Mouse (Mus musculus): ENCODE measurements at regions not wholly inside any gene's neighbourhood (a gene's known extent, or its start where the extent isn't known, plus 50 kb on each side); places are given as distances from the start of the nearest gene placed in this dataset.

DNA sequence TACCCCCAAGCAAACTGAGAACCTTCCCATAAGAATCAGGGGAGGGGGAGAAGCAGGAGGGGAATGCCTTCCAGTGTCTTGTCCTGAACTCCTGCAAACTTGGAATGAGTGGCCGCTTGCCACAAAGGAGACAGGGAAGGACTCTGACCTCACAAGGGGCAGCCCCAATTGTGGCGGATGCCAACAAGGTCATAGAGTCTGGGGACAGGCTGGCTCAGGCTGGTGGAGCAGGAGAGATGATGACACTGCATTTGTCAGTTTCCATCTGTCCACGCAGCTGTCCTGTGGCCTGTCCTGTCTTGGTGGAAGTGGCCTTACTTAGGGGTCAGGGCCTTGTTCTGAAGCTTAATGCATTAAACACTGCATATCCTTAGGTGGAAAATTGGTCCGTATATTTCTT is 414.4 kb upstream of the Nr5a2 start:
- Histone ChIP-seq H3K36me3 (replicated peaks; ENCODE audit: low read length) (no peaks in the 10 kb centered on the region), H3K4me1 (no peaks in the 10 kb centered on the region), H3K4me3 (replicated peaks) (no peak overlapping the region), H3K9me3 (0 out of 2 replicates have a peak, but pooled peaks cover 2% of the 10 kb centered on the region), H3K27me3 (replicated peaks) (no peaks in the 10 kb centered on the region)
- no peak for TF ChIP-seq GATA1 (IDR thresholded peaks at IDR 0.05; ENCODE audit: borderline replicate concordance, low read length)
- no peak for TF ChIP-seq FLI1 (IDR thresholded peaks at IDR 0.05; ENCODE audit: low read length)

DNA sequence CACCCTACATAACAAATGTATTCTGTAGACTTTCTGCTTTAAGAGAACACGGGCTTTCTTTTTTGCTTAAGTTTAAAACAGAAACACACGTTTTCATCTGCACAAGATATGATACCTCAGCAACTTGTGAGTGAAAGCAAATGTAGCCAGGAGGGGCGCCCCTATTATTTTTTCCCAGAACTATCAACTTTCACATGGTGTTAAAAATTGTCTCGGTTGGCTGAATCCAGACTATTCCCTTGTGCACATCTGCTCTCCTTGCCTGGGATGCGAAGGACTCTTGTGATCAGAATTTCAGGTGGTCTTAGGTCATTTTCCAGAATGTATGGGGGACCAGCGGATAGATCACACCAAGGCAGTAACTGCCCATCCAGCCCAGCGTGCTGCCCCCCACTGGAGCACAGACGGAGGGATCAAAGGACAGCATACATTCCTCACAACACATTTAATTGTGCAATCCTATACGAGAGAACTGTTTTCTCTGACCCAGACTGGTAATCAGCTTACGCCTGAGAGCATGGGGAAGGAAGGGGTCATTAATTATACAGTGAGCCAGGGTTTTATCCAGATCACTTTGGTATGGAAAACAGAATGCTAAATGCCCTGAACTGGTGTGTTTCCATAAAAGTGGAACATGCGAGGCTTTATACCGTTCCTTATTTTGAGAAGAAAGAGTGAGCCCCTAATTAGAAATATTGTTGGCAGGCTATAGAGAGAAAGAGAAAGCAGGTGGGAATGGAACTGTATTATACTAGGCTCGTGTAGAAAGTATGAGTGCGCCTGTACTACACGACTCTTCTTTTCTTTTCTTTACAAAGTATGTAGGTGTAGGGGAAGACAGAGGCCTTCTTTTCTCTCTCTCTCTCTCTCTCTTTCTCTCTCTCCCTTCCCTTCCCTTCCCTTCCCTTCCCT is 413.5 kb upstream of the Nr5a2 start:
- TF ChIP-seq FLI1 (IDR thresholded peaks at IDR 0.05; ENCODE audit: low read length), result no peak
- no peak for TF ChIP-seq GATA1 (IDR thresholded peaks at IDR 0.05; ENCODE audit: borderline replicate concordance, low read length)
- Histone ChIP-seq H3K4me1 (no peaks in the 10 kb centered on the region), H3K4me3 (replicated peaks) (no peak overlapping the region), H3K36me3 (replicated peaks; ENCODE audit: low read length) (no peaks in the 10 kb centered on the region), H3K9me3 (0 out of 2 replicates have a peak, but pooled peaks cover 2% of the 10 kb centered on the region), H3K27me3 (replicated peaks) (no peaks in the 10 kb centered on the region)

- Histone ChIP-seq H3K27me3 (replicated peaks) (no peaks in the 10 kb centered on the region), H3K9me3 (0 out of 2 replicates have a peak, but pooled peaks cover 2% of the 10 kb centered on the region), H3K4me1 (no peaks in the 10 kb centered on the region), H3K36me3 (replicated peaks; ENCODE audit: low read length) (no peaks in the 10 kb centered on the region), H3K4me3 (replicated peaks) (no peak overlapping the region)
- no peak for TF ChIP-seq FLI1 (IDR thresholded peaks at IDR 0.05; ENCODE audit: low read length)
- TF ChIP-seq GATA1 (IDR thresholded peaks at IDR 0.05; ENCODE audit: borderline replicate concordance, low read length), result no peak
These were observed 412.0 kb upstream of the Nr5a2 start for GRCm38 (mm10) chr1:137372236-137372635.

GRCm38 (mm10) chr1:137364396-137364795 is 404.1 kb upstream of the Nr5a2 start:
- Histone ChIP-seq H3K4me3 (replicated peaks) (no peak overlapping the region), H3K9me3 (peaks cover 8% of the 10 kb centered on the region; the same call in 1 of the 2 replicates), H3K4me1 (no peaks in the 10 kb centered on the region), H3K27me3 (replicated peaks) (no peaks in the 10 kb centered on the region), H3K36me3 (replicated peaks; ENCODE audit: low read length) (no peaks in the 10 kb centered on the region)
- TF ChIP-seq GATA1 (IDR thresholded peaks at IDR 0.05; ENCODE audit: borderline replicate concordance, low read length), result no peak
- TF ChIP-seq FLI1 (IDR thresholded peaks at IDR 0.05; ENCODE audit: low read length), result no peak

DNA sequence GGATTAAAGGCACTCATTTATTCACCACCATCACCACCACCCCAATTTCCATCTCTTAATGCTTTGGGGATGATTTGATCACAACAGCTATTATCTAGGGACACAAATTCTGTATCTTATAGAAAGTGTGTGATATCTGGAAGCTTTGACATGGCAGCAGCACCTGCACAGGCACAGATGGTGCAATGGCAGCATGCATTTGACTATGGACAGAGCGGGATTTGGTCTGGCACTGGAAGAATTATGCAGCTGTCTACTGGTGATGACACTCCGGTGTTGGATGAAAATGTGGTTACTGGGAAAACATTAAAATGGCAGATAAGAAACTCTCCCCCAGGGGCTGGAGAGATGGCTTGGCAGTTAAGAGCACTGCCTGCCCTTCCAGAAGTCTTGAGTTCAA is 403.7 kb upstream of the Nr5a2 start:
- peaks cover 8% of the 10 kb centered on the region; the same call in 1 of the 2 replicates for H3K9me3 ChIP-seq
- H3K4me3 ChIP-seq (replicated peaks), result no peak overlapping the region
- no peaks in the 10 kb centered on the region for H3K36me3 ChIP-seq (replicated peaks; ENCODE audit: low read length)
- H3K27me3 ChIP-seq (replicated peaks), result no peaks in the 10 kb centered on the region
- H3K4me1 ChIP-seq, result no peaks in the 10 kb centered on the region
- TF ChIP-seq FLI1 (IDR thresholded peaks at IDR 0.05; ENCODE audit: low read length), result no peak

DNA sequence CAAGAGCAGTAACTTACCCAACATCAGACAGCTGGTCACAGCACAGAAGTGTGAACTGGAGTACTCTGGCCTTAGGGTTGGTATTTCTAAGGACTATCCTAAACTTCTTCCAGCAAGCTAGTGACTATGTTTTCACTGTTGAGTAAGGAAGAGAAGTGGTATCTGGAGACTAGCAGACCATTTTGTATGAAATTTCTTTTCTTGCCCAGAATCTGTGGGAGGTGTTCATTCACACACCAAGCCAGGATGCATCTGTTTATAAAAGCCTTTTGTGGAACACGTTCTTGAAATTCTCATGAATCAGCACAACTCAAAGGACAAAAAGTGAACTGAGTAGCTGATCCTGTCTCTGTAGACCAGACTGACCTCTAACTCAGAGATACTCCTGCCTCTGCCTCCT is 403.3 kb upstream of the Nr5a2 start:
- Histone ChIP-seq H3K4me3 (replicated peaks) (no peak overlapping the region), H3K36me3 (replicated peaks; ENCODE audit: low read length) (no peaks in the 10 kb centered on the region), H3K4me1 (no peaks in the 10 kb centered on the region), H3K27me3 (replicated peaks) (no peaks in the 10 kb centered on the region), H3K9me3 (peaks cover 8% of the 10 kb centered on the region; the same call in 1 of the 2 replicates)
- TF ChIP-seq FLI1 (IDR thresholded peaks at IDR 0.05; ENCODE audit: low read length) (no peak), GATA1 (IDR thresholded peaks at IDR 0.05; ENCODE audit: borderline replicate concordance, low read length) (no peak)

GRCm38 (mm10) chr1:137360688-137361570 is 400.7 kb upstream of the Nr5a2 start:
- TF ChIP-seq GATA1 (IDR thresholded peaks at IDR 0.05; ENCODE audit: borderline replicate concordance, low read length) (no peak), FLI1 (IDR thresholded peaks at IDR 0.05; ENCODE audit: low read length) (no peak)
- no peaks in the 10 kb centered on the region for H3K27me3 ChIP-seq (replicated peaks)
- no peaks in the 10 kb centered on the region for H3K4me1 ChIP-seq
- peaks cover 8% of the 10 kb centered on the region; the same call in 1 of the 2 replicates for H3K9me3 ChIP-seq
- H3K4me3 ChIP-seq (replicated peaks), result no peak overlapping the region
- no peaks in the 10 kb centered on the region for H3K36me3 ChIP-seq (replicated peaks; ENCODE audit: low read length)

DNA sequence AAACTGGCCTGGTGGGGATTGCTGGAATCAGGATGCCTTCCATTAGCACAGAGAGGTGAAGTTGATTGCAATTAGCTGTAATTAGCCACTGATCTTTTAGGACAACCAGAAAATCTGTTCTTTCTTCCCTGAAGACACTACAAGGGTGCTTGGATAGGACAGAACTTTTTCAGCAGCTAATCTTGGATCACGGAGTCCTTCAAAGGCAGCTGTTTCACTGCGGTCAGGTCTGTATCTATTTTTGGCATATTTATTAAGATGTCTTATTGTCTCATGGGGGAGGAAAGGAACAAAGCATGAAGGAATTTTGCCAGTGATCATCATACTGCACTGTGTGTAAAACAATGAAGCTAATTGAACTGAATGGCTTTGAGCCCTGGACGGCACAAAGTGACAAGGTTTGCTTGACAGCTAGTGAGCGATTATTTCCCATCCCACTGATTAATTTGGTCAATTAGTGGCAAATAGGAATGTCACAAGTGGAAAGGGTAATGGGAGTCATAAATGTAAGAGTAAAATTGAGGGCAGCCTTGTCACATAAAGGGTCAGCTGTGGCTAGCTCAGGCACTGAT is 395.8 kb upstream of the Nr5a2 start:
- Histone ChIP-seq H3K4me1 (no peaks in the 10 kb centered on the region), H3K36me3 (replicated peaks; ENCODE audit: low read length) (no peaks in the 10 kb centered on the region), H3K4me3 (replicated peaks) (no peak overlapping the region), H3K27me3 (replicated peaks) (no peaks in the 10 kb centered on the region), H3K9me3 (0 out of 2 replicates have a peak, but pooled peaks cover 3% of the 10 kb centered on the region)
- TF ChIP-seq GATA1 (IDR thresholded peaks at IDR 0.05; ENCODE audit: borderline replicate concordance, low read length) (no peak), FLI1 (IDR thresholded peaks at IDR 0.05; ENCODE audit: low read length) (no peak)

DNA sequence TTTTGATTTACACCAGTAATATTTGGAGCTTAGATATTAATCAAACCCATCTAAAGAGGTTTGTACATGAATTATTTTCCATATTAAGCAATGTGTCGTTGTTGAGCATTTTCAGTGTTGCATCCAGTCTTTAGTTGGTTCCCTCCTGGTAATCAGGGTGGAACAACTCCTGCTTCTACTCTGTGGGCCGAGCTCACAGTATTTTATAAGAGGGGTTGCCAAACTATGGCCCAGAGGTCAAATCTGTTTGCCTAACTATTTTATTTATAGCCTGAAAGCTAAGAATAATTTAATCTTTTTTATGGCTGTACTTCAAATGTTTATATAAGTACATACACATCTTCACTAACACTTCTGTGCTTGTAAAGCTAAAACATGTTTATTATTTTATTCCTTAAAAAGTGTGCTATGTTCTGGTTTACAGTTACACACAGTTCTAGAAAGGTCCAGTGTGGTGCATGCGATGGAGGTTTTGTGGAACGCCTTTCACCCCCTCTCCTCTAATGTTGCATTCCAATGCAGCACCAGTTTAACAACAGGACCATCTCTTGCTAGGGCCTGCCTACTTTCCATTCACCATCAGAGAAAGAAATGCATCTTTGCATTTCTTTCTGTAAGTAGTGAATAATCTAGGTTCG is 392.3 kb upstream of the Nr5a2 start:
- Histone ChIP-seq H3K36me3 (replicated peaks; ENCODE audit: low read length) (no peaks in the 10 kb centered on the region), H3K4me3 (replicated peaks) (no peak overlapping the region), H3K9me3 (no peaks in the 10 kb centered on the region), H3K27me3 (replicated peaks) (no peaks in the 10 kb centered on the region), H3K4me1 (no peaks in the 10 kb centered on the region)
- no peak for TF ChIP-seq GATA1 (IDR thresholded peaks at IDR 0.05; ENCODE audit: borderline replicate concordance, low read length)
- TF ChIP-seq FLI1 (IDR thresholded peaks at IDR 0.05; ENCODE audit: low read length), result no peak
